Mouse (Mus musculus): ENCODE data around the gene Cemip2.

Cemip2 gene

DNA sequence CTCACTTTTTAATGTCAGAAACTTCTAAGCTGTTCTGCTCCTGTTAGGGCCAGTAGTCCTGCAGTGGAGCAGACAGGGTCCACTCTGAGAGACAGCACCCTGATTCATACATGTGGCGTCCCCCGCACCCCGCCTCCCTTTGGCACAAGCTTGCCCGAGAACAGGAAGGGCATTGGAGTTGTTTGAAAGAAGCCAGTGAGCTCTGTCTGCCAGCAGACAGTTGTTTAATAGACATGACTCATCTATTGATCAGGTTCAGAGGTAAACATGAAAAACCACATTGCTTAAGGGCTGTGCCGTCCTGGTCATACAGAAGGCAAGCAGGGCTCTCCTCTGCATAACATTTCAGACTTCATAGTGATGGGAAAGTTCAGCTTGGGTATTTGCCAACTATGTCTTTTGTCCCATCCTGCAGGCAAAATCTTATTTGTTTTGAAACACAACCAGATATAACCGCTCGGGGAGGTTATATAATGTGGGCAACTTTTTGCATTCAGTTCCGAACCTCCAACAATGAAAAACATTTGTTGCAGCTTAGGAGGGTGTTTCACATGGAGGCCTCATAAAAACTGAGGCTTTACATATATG lies 36.4 kb downstream of the Cemip2 start:
- DNase-seq (ENCODE audit: low spot score): peak; percentile 29

DNA sequence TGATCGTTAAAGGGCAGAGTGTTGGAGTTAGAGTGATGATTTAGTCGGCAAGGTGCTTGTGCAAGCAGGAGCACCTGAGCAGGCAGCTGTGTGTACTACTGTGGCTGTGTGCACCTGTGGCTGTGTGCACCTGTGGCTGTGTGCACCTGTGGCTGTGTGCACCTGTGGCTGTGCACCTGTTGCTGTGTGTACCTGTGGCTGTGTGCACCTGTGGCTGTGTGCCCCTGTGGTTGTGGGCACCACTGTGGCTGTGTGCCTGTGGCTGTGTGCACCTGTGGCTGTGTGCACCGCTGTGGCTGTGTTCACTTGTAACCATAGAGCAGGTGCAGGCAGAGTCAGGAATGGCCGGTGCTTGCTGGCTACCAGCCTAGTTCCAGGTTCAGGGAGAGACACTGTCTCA lies 38.1 kb downstream of the Cemip2 start:
- DNase-seq (ENCODE audit: low spot score): no peak

DNA sequence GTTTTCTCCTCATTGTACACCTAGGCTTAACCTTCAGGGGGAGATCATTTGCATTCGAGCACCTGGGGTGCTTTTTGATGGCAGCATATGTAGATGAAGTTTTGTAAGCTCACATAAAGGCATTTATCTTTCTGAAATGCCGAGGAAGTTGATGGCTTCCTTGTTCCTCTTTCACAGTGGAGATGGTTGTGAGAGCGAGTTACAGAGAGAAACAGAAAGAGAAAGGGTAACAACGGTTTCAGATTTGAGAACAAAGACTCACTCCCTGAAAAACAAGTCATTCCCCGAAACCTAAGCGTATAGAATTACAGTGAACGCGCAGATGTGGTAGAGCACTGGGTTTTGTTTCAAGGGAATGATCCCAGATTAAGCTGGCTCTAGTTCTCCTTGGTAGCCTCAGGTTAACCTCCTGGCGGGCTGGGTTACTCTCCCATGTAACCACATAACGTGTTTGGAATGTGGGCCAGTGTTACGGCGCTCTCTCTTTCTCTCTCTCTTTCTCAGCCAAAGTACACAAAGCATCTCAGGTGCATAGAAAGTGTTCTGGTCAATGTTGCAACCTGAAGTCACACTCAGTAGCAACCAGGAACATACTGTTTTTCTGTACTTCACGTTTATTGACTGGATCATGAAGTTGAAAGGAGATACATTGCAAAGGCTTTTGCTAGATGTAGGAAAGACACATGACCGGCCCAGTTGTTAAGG lies 40.0 kb downstream of the Cemip2 start:
- no peak for DNase-seq (ENCODE audit: low spot score)

DNA sequence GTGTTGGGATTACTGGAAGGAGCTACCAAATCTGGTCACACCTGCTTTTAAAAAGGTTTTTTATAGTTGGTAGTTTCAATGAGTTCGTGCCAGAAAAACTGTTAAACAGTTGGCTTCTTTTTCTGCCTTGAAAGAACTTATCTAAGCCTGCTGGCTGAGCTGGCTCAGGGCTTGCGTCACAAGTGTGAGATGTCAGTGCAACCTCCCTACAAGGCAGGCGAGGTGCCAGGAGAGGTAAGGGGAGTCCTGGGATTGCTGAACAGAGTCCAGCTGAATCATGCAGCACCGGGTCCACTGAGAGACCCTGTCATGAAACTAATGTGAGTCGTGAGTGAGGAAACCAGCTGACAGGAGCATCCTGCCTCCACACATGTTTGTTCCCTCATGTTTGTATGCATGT lies 41.4 kb downstream of the Cemip2 start:
- DNase-seq (ENCODE audit: low spot score): no peak

- no peak for DNase-seq (ENCODE audit: low spot score)
Measured at GRCm38 (mm10) chr19:21820126-21820525, 42.0 kb downstream of the Cemip2 start.

DNA sequence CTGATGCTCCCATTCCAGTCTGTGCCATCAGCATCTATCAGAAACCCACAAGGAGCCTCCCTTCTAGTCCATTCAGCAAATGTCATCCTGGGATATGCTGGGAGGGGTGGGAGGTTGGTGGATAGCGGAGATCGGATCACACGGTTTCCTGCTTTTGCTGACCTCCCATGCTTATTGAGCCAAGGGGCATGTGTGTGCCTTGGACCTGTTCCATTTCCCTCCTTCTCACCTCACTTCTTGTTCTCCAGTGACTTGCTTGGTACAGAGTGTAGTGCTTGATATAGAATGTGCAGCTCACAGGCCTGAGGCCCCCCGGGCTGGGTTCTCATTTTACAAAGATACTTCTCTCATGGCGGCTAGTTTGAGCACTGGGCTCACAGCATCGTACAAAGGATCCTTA lies 43.7 kb downstream of the Cemip2 start:
- no peak for DNase-seq (ENCODE audit: low spot score)

DNA sequence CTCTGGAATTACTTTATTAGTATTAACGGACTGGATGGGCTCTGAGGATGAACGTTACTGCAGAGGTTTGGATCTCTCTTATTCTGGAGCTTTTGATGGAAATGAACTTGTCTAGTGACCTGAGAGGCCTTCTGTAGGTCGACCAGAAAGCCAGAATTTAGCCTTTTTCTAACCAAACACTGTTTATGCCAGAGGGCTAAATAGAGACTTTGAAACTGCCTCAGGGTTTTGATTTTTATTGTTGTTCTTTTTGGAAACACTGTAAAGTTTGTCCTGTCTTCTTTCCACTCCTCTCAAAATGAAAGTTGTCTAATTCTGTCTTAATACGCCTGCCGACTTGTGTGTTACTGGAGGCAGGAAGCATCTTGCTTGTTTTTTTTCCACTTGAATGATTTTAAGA lies 46.0 kb downstream of the Cemip2 start:
- DNase-seq (ENCODE audit: low spot score): no peak

- no peak for DNase-seq (ENCODE audit: low spot score)
Measured at GRCm38 (mm10) chr19:21825128-21825885, 47.2 kb downstream of the Cemip2 start.

GRCm38 (mm10) chr19:21833416-21833992 lies 55.4 kb downstream of the Cemip2 start:
- no peak for DNase-seq (ENCODE audit: low spot score)

- DNase-seq (ENCODE audit: low spot score): no peak
Measured at GRCm38 (mm10) chr19:21834952-21835351, 56.8 kb downstream of the Cemip2 start.

GRCm38 (mm10) chr19:21850721-21851120 lies 72.6 kb downstream of the Cemip2 start:
- DNase-seq (ENCODE audit: low spot score): no peak

- DNase-seq (ENCODE audit: low spot score): no peak
Measured at GRCm38 (mm10) chr19:21854526-21855228, 76.5 kb downstream of the Cemip2 start.

DNA sequence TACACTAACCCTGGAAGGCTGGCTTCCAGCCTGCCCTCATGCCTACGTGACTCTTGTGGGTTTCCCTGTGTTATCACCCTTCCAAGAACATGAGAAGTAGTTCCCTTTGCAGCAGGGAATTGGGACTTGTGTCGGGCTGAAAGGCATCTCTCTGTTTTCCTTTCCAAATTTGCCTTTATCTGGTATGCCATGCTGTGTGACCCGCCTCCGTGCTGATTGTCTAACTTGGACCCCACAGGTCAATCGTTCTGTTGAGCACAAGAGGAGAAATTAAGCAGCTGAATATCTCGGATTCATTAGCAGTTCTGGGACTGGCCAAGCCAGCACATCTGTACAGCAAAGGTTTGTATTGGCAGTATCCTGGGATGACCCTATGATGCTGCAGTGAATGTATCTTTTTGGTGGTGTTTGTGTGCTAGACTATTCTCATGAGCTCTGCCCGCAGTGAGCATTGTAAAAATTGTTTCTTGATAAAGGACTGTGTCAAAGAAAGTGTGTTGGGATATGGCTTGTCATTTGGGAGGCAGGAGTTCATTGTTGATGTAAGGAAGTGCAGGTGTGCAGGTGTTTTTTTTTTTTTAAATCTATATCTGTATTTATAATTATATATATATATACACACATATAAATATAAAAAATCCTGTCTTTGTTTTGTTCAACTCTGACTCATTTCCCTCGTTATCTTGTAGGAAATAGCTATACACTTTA lies 77.4 kb downstream of the Cemip2 start:
- DNase-seq (ENCODE audit: low spot score): no peak

DNA sequence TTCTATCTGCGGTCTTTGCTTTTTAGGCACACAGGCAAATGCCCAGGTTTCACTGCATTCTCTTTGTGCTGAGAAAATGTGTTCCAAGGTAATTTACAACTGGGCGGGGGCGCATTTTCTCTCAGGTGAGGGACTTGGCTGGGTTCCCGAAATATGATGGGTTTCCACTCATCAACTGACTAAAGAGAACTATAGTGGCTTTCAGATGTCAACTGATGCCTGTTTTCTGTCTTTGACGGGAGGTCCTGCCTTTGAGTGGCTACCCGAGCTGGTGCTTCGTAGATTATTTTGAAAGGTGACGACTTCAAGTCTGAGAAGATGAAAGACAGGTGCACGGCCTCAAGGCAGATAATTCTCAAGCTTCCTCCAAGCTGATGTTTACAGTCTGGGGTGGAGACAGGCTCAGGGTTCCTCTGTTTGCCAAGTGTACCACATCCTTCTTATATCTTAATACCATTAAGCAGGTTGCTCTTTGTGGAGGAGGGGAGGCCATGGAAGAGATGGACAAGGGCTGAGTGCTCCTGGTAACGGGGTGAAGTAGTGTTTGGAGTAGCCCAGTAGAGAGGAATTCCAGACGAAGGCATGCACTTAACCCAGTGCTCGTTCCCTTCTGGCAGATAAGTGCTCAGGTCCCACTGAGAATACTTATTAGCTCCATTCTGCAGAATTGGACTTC lies 80.8 kb downstream of the Cemip2 start:
- no peak for DNase-seq (ENCODE audit: low spot score)

GRCm38 (mm10) chr19:21860132-21860531 lies 82.0 kb downstream of the Cemip2 start:
- DNase-seq (ENCODE audit: low spot score): no peak

DNA sequence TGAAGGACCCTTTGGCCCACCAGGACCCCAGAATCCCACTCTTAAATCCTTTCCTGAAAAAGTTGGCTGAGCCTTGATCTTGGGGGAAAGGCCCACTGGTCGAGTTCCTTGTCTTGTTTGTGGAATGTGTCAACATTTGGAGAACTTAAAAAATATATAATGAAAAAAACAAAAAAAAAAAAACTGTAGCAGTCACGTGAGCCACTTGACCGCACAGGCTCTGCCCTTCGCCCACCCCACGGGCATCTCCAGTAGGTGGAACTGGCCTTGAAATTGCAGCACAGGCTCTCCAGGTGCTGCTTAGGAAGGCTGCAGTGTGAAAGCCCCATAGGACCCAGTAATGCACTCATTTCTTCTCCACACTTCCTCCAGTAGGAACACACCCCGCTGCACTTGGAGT lies 82.8 kb downstream of the Cemip2 start:
- no peak for DNase-seq (ENCODE audit: low spot score)

DNA sequence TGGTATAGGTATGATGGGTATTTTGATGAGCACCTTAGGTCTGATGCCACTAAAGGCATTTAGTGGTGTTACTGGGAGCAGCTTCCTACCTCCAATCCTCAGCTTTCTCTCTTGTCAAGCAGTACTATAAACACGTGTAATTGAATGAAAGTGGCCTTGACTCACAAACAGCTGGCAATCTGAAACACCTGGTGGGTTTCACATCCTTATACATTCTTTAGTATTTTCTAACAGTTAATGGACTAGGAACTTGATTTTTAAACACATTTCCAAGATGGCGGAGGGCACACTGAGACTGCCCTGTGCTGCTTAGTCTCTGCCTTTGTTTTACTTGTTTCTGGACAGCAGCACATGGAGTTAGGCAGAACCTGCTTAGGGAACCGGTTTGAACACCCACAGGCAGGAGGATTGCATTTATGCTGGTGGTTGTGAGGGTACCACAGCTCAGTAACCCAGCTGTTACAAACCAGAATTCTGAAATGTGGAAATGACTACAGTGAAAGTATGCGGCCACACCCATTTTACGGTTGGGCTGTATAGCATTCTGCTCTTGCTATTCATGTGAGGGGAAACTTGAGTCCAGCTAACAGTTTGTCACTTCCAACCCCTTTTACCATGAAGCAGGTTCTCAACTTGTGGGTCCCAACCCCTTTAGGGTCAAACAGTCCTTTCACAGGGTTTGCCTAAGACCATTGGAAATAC lies 84.3 kb downstream of the Cemip2 start:
- no peak for DNase-seq (ENCODE audit: low spot score)

GRCm38 (mm10) chr19:21862991-21863931 lies 85.1 kb downstream of the Cemip2 start:
- DNase-seq (ENCODE audit: low spot score): no peak
